Mouse (Mus musculus) hindbrain, embryonic 10.5 days (tissue): Measurements from ENCODE around the gene Rita1. TPM values are rescaled to one million over a fixed set of nuclear protein-coding genes. Genes with fewer than 3 reads are reported as not detected.

Source experiments
- DNase-seq: peaks from one replicate; pipeline ENCODE4 v3.0.0-alpha.2; 2017; ENCODE audit warnings: low spot score
- H3K27ac ChIP-seq: fragments of 300-500 bp; sonication (generic); 2 replicates; pipeline ENCODE4 v1.5.1; 2016; ENCODE audit warnings: mild to moderate bottlenecking, moderate library complexity
- H3K27me3 ChIP-seq: fragments of 300-500 bp; sonication (generic); 2 replicates; pipeline ENCODE4 v1.6.1; 2016; ENCODE audit warnings: mild to moderate bottlenecking; ENCODE audit not compliant: poor library complexity, insufficient read depth, severe bottlenecking
- H3K36me3 ChIP-seq: fragments of 300-500 bp; sonication (generic); 2 replicates; pipeline ENCODE4 v1.6.1; 2016; ENCODE audit warnings: mild to moderate bottlenecking, moderate library complexity
- H3K4me1 ChIP-seq: fragments of 300-500 bp; sonication (generic); replicated peaks from 2 replicates; pipeline ENCODE4 v1.6.1; 2016; ENCODE audit warnings: mild to moderate bottlenecking
- H3K4me3 ChIP-seq: fragments of 300-500 bp; sonication (generic); 2 replicates; pipeline ENCODE4 v1.5.1; 2016; ENCODE audit warnings: mild to moderate bottlenecking, moderate library complexity
- H3K9me3 ChIP-seq: fragments of 300-500 bp; sonication (generic); 2 replicates; pipeline ENCODE4 v1.6.1; 2016; ENCODE audit warnings: mild to moderate bottlenecking, moderate library complexity
- WGBS: fragments of 180-500 bp; shearing (Covaris S2); methylation state at CpG from one replicate; pipeline ENCODE4 v1.1.7; 2016; 5-methylcytosine and 5-hydroxymethylcytosine counted together
- polyA plus RNA-seq: library from polyadenylated mRNA; unstranded; fragments of >200 nt; fragmentation: Nextera tagmentation; extraction: Ambion mirVana; gene quantifications from 2 replicates; pipeline ENCODE4 v1.2.1, GENCODE M21; 2016

The Rita1 gene
- polyA plus RNA-seq, 1 experiment from 2014 or later, result 19.0 TPM

- H3K4me1 ChIP-seq, result peaks cover 42% of the 10 kb centered on the region
- no peak for DNase-seq
- H3K27ac ChIP-seq, result peak overlapping the region; percentile 91
- 2% methylated on average over 29 of the region's 29 CpGs for WGBS
- no peaks in the 10 kb centered on the region; the same call in 1 of the 2 replicates for H3K27me3 ChIP-seq
- H3K9me3 ChIP-seq, result no peaks in the 10 kb centered on the region
- peaks cover 19% of the 10 kb centered on the region for H3K36me3 ChIP-seq
- H3K4me3 ChIP-seq, result peak overlapping the region; percentile 75
Measured at GRCm38 (mm10) chr5:120587940-120588568, 24.3 kb downstream of the Rita1 start.

- peak overlapping the region; percentile 91 for H3K27ac ChIP-seq
- WGBS, result 34% methylated on average over 9 of the region's 9 CpGs
- DNase-seq, result no peak
Measured at GRCm38 (mm10) chr5:120587616-120587926, 24.8 kb downstream of the Rita1 start.

GRCm38 (mm10) chr5:120586741-120587615 lies 25.4 kb downstream of the Rita1 start:
- peak overlapping the region; percentile 67; the same call in 1 of the 2 replicates for H3K27ac ChIP-seq
- WGBS, result 14% methylated on average over 17 of the region's 17 CpGs

More at GRCm38 (mm10) chr5:120587616-120587926, 24.8 kb downstream of the Rita1 start:
- Histone ChIP-seq H3K36me3 (peaks cover 23% of the 10 kb centered on the region), H3K27me3 (no peaks in the 10 kb centered on the region; the same call in 1 of the 2 replicates), H3K4me1 (peaks cover 42% of the 10 kb centered on the region), H3K4me3 (peak overlapping the region; percentile 75), H3K9me3 (no peaks in the 10 kb centered on the region)

GRCm38 (mm10) chr5:120584968-120585367 lies 27.4 kb downstream of the Rita1 start:
- Histone ChIP-seq H3K4me1 (peaks cover 46% of the 10 kb centered on the region), H3K9me3 (no peaks in the 10 kb centered on the region), H3K27ac (0 out of 2 replicates have a peak overlapping the region, but pooled peaks have one; percentile 16), H3K4me3 (no peak overlapping the region), H3K36me3 (peaks cover 41% of the 10 kb centered on the region), H3K27me3 (no peaks in the 10 kb centered on the region; the same call in 1 of the 2 replicates)
- peak; percentile 44 for DNase-seq
- 40% methylated on average over 15 of the region's 15 CpGs for WGBS

More at GRCm38 (mm10) chr5:120586741-120587615, 25.4 kb downstream of the Rita1 start:
- H3K36me3 ChIP-seq, result peaks cover 27% of the 10 kb centered on the region
- DNase-seq, result peak; percentile 10
- peaks cover 42% of the 10 kb centered on the region for H3K4me1 ChIP-seq
- H3K9me3 ChIP-seq, result no peaks in the 10 kb centered on the region
- H3K27me3 ChIP-seq, result no peaks in the 10 kb centered on the region; the same call in 1 of the 2 replicates
- peak overlapping the region; percentile 75 for H3K4me3 ChIP-seq

GRCm38 (mm10) chr5:120583511-120583910 lies 28.9 kb downstream of the Rita1 start:
- Histone ChIP-seq H3K27me3 (no peaks in the 10 kb centered on the region; the same call in 1 of the 2 replicates), H3K36me3 (peaks cover 43% of the 10 kb centered on the region), H3K4me1 (peaks cover 53% of the 10 kb centered on the region), H3K9me3 (no peaks in the 10 kb centered on the region), H3K4me3 (no peak overlapping the region), H3K27ac (no peak overlapping the region)
- no peak for DNase-seq
- 92% methylated on average over 4 of the region's 4 CpGs for whole genome bisulfite sequencing

GRCm38 (mm10) chr5:120582002-120582401 lies 30.4 kb downstream of the Rita1 start:
- Histone ChIP-seq H3K36me3 (peaks cover 43% of the 10 kb centered on the region), H3K27me3 (no peaks in the 10 kb centered on the region; the same call in 1 of the 2 replicates), H3K4me3 (no peak overlapping the region), H3K4me1 (peaks cover 50% of the 10 kb centered on the region), H3K27ac (no peak overlapping the region), H3K9me3 (no peaks in the 10 kb centered on the region)
- no peak for DNase-seq
- WGBS, result 88% methylated on average over 9 of the region's 9 CpGs

- Histone ChIP-seq H3K4me3 (no peak overlapping the region), H3K27ac (no peak overlapping the region), H3K36me3 (peaks cover 43% of the 10 kb centered on the region), H3K4me1 (peaks cover 45% of the 10 kb centered on the region), H3K9me3 (no peaks in the 10 kb centered on the region), H3K27me3 (no peaks in the 10 kb centered on the region)
- no peak for DNase-seq
- WGBS, result 88% methylated on average over 26 of the region's 26 CpGs
Measured at GRCm38 (mm10) chr5:120579898-120580626, 32.3 kb downstream of the Rita1 start.

- Histone ChIP-seq H3K27me3 (no peaks in the 10 kb centered on the region), H3K36me3 (peaks cover 37% of the 10 kb centered on the region), H3K4me3 (no peak overlapping the region), H3K27ac (peak overlapping the region; percentile 69; the same call in 1 of the 2 replicates), H3K4me1 (peaks cover 46% of the 10 kb centered on the region), H3K9me3 (no peaks in the 10 kb centered on the region)
- DNase-seq, result no peak
- WGBS, result 69% methylated on average over 26 of the region's 26 CpGs
Measured at GRCm38 (mm10) chr5:120579211-120579897, 33.0 kb downstream of the Rita1 start.

GRCm38 (mm10) chr5:120578504-120579081 lies 33.8 kb downstream of the Rita1 start:
- peak overlapping the region; percentile 69 for H3K27ac ChIP-seq
- peaks cover 30% of the 10 kb centered on the region for H3K36me3 ChIP-seq
- H3K4me3 ChIP-seq, result no peak overlapping the region
- DNase-seq, result peak; percentile 42
- no peaks in the 10 kb centered on the region for H3K27me3 ChIP-seq
- WGBS, result 58% methylated on average over 12 of the region's 12 CpGs
- no peaks in the 10 kb centered on the region for H3K9me3 ChIP-seq
- peaks cover 47% of the 10 kb centered on the region for H3K4me1 ChIP-seq

- H3K27me3 ChIP-seq, result no peaks in the 10 kb centered on the region
- H3K4me1 ChIP-seq, result peaks cover 47% of the 10 kb centered on the region
- no peaks in the 10 kb centered on the region for H3K9me3 ChIP-seq
- H3K27ac ChIP-seq, result peak overlapping the region; percentile 69
- DNase-seq, result peak; percentile 29
- no peak overlapping the region for H3K4me3 ChIP-seq
- peaks cover 24% of the 10 kb centered on the region for H3K36me3 ChIP-seq
- 55% methylated on average over 10 of the region's 10 CpGs for WGBS
Measured at GRCm38 (mm10) chr5:120577935-120578441, 34.4 kb downstream of the Rita1 start.

- Histone ChIP-seq H3K27ac (no peak overlapping the region), H3K9me3 (no peaks in the 10 kb centered on the region), H3K4me3 (no peak overlapping the region), H3K36me3 (peaks cover 15% of the 10 kb centered on the region), H3K4me1 (peaks cover 47% of the 10 kb centered on the region), H3K27me3 (no peaks in the 10 kb centered on the region)
- 80% methylated on average over 11 of the region's 11 CpGs for WGBS
- DNase-seq, result no peak
Measured at GRCm38 (mm10) chr5:120576781-120577301, 35.5 kb downstream of the Rita1 start.
